Mouse (Mus musculus) thymus, postnatal 14 days (tissue): ENCODE measurements around the gene Ebf1.

Source experiments
- DNase-seq: peaks from one replicate; pipeline ENCODE4 v3.0.0; 2021

The Ebf1 gene

DNA sequence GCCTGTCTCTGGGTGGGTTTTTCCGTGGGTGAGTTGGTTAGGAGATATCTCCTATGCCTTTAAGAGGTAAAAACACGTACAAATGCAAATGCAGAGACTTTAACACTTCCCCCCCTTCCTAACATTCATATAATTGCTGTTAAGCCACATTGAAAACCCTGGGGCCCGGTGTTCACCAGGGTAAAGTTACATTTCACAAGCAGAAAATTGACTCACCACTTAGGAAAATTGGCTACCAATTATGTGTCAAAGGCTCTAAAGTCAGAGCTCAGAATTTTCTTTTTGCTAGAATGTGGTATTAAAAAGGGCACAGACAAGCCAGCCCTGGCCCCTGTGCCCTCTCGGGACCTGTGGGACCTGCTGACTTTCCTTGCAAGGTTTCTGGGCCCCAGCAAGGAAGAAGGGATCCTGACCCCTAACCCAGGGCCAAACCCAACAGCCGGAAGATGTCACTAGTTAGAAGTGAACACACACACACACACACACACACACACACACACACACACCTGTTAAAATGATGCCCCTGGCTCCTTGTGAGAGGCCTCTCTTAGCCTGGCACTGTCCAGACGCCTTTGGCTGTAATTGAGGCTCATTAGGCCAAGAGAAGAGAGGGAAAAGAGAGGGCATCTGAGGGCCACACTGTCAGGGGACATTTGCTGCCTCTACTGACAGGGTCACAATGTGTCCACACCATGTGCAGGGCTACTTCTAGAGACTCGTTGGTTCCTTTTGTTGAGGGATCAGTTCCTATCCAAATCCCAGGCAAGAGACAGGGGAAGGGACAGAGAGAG, 48.8 kb downstream of the Ebf1 start:
- no peak for DNase-seq

DNA sequence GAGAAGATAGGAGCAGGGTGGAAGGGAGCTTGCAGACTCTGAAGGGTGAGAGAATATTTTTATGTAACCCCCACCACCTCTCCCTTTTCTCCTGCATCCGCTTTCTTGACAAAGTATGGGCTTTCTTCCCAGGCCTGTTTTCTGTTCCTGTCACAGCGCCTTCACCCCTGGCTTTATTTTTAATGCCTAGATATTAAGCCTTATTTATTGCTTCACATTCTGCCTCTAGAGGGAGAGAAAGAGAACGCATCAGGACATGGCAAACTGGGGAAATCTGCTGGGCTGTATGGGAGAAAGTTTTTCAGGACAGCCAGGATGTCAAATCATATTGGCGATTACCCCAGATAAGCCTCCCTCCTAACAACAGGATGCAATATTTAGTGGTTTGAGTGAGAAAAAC, 49.6 kb downstream of the Ebf1 start:
- DNase-seq = no peak

DNA sequence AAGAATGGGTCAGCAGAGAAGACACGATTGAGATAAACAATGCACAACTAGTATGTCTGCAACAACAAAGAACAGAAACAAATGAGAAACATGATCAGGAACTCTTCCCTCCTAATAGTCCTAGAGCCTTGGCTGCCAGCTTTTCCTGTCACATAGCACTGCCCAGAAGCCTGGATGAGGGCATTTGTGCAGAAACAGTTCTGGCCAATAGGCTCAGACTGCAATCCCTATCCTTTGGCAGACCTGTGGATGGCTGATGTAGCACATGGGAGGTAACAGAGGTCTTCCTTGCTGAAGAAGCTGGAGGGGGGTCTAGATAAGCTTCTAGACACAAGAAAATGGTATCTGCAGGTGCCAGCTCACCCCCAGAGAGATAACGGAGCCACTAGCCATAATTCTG, 64.2 kb downstream of the Ebf1 start:
- DNase-seq = no peak

DNA sequence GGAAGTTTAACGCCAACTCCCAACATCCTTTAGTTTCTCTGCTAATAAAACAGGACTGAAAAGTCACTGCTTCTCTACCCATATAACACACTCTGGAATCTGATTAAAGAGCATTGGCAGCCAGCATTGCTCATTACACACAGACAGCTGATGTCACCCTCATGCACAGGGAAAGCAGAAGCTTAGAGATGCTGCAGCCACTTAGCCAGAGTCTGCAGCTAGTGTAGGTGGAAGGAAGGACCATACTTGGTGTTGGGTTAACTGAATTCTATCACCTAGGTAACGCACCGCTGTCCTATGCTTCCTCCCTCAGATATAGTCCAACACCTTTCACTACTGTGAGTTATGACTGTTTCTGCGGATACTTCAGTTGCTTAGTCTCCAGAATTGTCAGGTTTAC, 64.9 kb downstream of the Ebf1 start:
- DNase-seq = no peak

DNA sequence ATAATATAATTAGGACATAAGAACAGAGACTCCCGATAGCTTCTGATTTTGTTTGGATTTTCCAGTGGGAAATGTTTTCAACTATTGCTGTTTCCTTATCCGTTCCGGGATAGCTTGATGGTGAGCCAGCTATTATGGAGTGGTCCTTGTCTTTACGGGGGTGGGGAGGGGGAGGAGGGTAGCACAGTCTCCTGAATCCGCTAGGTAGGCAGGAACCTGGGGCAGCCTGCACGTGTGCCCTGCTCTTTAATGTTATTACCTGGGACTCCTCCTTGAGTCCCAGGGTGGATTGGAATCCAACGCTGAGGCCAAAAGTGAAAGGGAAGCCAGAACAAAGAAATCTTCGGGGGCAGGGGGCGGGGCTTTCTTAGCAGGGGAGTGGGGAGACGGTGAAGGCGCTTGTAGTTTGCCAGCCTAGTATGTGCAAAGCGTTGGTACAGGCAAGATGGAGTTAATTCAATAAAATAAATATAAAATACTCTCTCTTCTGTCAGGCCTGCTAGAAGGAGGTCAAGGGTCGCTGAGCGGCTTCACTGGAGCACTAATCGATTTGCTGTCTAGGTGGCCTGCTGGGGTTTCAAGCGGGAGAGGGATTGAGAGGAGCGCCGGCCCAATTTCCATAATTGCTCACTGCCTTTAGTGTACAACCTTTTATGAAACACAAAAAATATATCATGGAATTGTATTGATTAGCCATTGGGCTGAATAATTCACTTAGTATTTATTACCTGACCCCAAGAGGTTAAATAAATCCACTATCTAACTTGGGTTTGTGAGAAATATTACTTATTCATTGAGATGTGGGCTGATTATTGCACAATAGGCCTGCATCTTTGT, 65.8 kb downstream of the Ebf1 start:
- DNase-seq = no peak

DNA sequence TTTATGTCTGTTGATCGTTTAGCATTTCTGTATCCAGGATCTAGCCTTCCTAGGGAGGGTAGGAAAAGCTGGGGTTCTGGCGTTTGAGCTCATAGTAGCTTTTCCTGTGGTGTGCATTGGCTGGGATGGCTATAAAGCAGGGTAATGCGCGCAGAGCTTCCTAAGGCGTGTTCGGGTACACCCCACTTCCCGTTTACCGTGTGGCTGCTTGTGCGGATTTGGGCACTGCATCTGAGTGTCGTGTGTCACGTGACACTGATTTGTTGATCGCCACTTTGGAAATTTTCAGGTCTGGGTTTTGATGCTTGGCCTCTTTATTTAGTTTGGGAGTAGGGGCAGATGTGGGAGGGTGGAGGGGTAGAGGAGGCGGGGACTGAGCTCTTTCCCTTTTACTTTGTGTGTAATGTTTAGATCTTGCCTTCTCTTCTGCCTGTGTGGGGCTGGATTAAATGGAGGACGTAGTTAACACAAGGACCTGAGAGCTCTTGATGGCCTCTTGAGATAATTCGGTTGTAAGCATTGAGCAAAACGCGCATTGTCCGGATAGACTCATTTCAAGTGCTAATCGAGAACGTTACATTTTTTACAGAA, 67.5 kb downstream of the Ebf1 start:
- DNase-seq = no peak

DNA sequence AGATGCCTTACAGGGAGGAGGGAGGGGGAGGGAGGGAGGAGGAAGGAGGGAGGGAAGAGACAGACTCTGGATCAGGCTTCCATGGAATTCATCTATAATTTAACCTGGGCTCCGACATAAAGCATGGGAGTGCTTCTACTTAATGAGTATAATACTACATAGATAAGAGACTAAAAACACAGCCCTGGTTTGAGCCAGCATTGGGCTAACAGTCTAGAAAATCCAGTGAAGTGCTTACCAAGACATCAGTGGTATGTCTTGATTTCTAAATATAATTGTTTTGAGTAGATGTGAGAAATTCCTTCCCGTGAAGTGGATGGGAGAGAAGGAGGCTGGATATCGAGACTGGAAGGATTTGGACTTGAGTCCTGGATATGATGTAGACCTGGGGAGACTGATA, 68.0 kb downstream of the Ebf1 start:
- no peak for DNase-seq

DNA sequence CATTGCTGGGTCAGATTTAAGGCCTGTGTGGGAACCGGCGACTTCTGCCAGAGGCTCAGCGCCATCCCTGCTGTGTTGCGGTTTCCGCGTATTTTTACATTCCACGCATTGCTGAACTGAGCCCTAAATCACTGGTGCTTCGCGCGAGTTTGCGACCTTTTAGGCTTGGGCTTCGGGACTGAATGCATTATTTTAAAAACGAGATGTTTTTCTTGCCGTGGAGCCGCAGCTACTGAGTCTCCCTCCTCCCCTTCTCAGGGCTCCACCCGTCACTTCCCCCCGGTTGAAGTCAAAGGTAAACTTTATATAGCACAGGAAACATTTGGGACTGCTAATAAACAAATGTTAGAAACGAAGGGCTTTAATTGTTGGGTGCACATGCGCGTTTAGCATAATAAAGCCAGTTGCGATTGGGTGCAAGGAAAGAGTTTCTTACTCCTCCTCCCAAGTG, 68.8 kb downstream of the Ebf1 start:
- no peak for DNase-seq

DNA sequence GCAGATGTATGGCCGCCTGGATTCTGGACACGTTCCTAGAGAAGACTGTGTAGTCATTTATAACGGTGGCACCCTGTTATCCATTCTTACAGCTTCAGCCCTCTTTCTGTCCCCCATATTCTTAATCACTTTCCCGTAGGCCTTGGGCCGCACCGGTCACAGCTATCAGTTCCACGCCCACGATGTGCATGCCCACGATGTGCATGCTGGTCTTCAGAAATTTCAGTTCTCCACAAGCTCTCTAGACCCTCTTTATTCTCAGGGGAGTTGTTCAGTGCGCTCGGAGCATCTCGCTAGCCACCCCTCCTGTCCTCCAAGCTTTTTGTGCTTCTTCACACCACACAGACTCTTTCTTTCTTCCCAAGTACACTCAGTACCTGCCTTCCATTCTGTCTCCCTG, 69.3 kb downstream of the Ebf1 start:
- no peak for DNase-seq

DNA sequence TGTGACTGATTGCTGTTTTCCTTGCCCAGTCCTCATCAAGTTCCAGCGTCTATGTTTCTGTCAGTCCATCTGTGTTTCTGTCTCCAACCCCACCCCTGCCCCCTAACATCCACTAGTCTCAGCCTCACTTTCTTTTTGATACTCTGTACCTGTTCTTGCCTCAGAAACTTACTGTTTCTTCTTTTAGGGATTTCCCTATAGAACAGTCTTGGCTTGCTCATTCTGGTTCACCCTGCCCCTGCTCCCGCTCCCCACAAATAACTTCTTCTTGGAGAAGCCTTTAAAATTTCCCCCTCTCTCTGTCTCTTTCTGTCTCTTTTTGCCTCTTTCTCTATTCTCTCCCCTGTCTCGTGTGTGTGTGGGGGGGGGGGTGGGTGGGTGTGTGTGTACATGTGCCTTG, 71.4 kb downstream of the Ebf1 start:
- no peak for DNase-seq

DNA sequence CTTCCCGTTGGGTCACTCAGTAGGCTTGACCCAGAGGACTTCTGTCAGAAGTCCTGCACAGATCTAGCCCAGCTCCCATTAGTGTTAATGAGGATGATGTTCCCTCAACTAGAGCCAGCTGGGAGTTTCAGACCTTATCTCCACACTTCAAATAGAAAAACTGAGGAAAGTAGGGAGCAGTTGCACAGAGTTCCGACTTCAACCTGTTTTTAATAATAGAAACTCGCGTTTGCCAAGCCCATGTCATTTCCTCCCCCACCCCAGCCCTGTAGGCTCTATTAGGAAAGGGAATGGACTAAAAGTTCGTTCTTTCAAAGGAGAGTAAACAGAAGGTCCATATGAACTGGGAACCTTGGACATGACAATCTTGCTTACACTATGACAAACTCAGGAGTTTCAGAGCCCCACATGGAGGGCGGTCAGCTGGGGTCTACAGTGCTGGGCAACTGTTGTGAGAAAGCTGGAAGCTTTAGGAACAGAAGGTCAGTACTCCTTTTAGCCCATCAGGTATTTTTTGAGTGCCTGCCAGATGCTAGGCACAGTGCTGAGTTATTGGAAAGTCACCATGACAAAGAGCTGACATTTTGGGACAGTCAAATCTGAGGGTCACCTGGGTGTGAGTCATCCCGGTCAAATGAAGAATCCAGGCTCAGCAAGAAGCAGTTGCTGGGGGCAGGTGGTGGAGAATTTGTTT, 72.6 kb downstream of the Ebf1 start:
- DNase-seq = no peak

DNA sequence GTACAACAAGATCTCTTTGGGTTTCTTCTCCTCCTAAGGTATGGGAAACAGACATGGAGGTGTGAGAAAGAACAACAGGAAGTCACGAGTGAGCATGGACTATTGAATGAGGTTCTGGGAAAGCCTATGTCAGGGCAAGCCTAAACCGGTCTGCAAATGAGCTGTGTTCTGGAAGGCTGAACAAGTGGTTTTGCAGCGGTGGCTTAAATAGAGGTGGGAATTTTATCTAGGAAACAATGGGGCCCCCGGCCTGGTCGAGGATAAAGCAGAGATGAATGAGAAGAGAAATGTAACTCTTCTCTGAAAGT, 73.1 kb downstream of the Ebf1 start:
- no peak for DNase-seq

DNA sequence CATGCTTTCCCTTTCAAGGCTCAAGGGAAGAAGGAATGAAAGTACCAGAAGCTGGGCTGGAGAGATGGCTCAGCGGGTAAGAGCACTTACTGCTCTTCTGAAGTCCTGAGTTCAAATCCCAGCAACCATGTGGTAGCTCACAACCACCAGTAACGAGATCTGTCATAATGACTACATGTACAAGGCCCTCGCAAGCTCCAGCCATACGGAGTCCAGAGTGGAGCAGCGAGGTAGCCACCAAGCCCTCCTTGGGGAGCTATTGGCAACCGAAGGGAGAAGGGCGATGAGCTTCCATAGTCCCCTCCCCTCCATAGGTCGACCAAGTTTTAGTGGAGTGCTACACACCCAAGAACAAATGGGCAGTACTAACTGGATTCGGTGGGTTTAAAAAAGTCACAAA, 78.3 kb downstream of the Ebf1 start:
- DNase-seq = no peak

DNA sequence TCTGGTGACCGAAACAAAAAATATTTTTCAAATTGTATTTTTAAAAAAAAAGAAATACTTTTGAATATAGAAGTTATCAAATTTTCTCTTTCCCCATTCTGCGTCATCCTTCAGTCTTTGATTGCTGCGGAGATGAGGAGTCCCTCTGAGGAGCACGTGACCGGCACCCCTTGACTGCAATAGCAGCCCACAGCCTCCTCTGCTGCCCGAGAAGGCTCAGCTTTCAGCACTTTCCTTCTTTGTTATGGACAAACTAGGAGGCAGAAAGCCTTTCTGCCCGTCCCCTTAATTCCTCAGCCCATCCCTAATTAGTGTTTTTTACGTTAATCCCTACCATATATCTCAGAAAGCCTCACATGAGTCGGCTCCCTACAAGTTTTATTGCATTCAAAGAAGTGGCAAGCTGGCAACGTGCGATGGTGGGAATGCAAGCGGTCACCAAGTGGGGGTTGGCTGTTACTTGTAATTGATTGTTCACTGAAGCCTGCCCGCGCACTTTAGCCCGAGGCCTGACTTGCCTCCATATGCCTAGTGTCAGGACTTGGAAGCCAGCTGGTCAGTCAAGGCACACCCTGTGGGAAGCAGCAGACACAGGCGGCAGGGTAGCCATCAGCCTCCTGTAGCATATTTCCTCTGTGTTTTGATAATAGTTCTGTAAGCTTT, 79.6 kb downstream of the Ebf1 start:
- DNase-seq = no peak

DNA sequence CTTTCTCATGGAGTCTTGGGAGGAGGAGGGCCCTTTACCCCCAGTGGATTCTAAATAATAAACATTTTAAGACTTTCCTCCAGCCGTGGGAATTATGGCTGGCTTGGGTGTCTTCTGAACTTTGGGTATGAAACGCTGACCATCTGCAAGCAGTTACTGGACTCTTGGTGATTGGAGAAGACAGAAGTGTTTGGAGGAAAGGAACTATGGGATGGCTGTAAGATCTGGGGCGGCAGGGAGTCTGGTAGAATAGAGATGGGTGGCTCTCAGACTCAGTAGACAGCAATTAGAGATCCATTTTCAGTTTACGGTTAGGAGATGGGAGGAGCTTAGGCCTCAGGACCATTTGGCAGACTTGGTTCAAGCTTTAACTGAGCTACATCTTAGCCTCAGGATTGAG, 83.1 kb downstream of the Ebf1 start:
- no peak for DNase-seq

DNA sequence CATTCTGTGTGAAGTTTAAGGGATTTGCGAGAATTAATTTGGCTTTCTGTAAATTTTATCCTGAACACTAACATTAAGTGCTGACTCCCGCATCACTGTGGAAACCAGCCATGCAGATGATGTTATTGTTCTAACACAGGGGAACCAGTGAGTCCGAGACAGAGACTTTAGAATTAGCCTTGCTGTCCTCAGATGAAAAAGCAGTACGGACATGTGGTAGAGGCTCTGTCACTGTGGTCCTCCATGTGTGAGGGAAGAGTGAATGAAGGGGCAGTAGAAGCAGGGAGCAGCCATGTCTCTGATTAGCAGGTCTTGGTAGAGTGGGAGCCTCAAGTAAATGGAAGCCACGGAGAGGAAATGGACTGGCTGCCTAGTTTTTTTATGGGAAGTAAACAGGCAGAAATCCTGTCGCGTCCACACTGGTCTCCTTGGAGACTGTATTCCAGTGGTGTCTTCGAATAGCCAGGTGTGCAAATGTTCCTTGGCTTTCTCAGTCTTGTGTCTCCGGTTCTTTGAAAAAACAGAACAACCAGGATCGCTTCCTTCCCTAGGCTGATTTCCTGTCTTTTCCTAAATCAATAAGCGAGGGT, 84.2 kb downstream of the Ebf1 start:
- no peak for DNase-seq

DNA sequence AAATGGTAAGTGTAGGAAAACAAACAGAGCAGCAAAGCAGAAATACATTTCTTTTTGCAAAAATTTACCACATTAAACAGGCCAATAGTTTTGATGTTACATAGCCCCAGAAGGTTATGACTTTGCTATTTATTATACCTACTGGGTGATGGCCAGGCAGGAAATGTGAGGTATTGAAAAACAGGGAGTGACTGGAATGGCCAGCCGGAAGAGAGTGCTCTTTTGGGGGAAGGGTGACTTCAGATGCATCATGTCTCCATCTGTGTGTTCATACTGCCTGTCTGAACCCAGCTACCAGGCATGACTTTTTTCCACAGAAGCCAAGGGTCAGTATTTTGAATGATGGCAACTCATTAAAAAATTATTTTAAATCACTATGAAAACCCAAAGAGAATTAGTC, 84.7 kb downstream of the Ebf1 start:
- DNase-seq = no peak

DNA sequence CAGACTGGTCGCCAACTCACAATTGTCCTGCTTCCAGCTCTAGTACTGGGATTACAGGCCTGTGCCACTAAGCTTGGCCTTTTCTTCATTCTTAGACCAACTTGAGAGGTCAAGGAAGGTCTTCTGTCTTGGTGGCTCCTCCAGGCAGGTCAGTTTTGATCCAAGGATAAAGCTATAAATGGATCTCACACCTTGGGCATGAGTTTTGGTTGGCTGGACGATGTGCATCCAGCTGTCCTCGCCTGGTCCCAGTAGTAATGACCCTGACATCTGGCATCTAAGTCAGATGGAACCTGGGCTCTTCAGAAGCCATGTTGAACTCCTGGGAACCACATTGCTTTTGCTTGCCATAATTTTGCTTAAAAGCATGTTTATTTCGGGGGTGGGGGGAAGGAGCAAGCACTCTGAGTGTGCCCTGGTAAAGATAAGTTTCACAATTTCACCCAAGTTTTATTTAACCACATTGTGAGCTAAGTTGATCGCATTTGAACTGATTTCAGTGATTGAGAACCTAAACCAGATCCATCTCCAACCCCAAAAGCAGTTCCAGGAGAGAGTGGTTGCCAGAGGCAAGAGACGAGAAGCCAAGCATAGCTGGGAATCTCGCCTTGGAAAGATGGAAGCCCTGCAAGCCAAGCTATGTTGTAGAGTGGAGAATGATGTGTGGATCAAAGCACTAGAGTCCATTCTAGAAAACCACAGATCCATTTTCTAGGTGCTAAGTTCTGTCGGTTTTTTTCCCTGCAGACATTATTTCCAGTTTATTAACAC, 85.8 kb downstream of the Ebf1 start:
- DNase-seq = no peak

DNA sequence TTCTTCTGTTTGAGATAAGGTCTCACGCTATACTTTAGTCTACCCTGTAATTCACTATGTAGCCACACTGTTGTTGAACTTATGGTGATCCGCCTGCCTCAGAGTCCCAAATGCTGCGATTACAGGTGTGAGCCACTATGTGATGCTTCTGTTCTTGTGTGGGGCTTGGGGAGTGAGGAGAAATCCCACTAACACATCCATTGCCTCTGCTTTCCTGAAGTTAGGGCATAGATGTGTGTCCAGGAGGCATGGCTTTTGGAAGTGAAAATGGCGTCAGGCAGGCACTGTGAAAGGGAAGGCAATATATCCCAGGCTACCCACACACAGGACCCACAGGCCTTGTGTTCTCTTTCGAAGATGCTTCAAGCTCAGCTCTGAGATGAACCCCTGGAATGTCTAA, 86.8 kb downstream of the Ebf1 start:
- no peak for DNase-seq

DNA sequence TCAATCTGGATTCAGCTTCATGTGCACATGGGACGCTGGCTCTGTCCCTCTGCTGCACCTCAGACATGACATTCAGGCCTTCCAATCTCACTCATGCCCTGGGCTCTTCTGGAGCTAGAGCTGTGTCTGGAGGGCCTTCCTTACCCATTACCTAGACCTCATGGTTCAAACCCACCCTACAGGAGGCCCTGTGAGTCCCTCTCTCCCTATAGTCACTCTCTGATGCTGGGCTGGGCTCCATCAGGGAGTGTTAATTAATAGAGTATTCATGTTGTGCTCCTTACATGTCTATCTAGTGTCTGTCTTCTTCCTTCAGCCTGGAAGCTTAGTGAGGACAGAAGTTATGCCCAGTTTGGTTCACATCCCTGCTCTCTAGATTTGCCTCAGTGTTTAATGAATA, 88.7 kb downstream of the Ebf1 start:
- no peak for DNase-seq

DNA sequence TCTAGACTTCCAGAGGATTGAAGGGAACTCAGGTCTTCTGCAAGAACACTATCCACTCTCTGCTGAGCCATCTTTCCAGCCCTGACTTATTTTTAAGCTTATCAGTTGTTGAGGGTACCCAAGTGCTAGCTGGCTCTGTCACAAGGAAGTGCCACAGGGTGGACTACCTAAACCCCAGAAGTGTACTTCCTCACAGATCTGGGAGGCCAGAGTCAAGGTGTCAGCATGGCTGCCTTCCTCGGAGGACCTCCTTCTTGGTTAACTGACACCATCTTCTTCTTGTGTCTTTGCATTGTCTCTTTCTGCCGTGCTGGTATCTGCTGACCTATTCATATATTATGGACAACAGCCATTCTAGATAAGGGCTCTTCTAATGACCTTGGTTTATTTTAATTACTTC, 89.3 kb downstream of the Ebf1 start:
- no peak for DNase-seq
